Mouse (Mus musculus) layer of hippocampus, adult 2 months (tissue): ENCODE measurements around the gene Usp48. TPM values are rescaled to one million over a fixed set of nuclear protein-coding genes. Genes with fewer than 3 reads are reported as not detected.

Source experiments
- DNase-seq, 2 experiments: peaks; one replicate each; pipeline ENCODE4 v3.0.0; 2022; ENCODE audit warnings: low spot score in 2 of 2
- H3K27ac ChIP-seq: fragments of 200-600 bp; 2 replicates; pipeline ENCODE4 v1.8.1; 2022
- H3K4me3 ChIP-seq: fragments of 200-600 bp; 2 replicates; pipeline ENCODE4 v1.8.1; 2022; ENCODE audit warnings: mild to moderate bottlenecking
- CTCF ChIP-seq: fragments of 200-600 bp; conservative IDR thresholded peaks from 2 replicates; pipeline ENCODE4 v1.8.1; 2022; ENCODE audit warnings: antibody characterized with exemption, mild to moderate bottlenecking, moderate library complexity
- total RNA-seq, 2 experiments: library from RNA; stranded (reverse); gene quantifications; 2 replicates each; pipeline ENCODE4 v1.2.3; 2021

Gene Usp48
- total RNA-seq, 2 experiments from 2014 or later, result 142 to 160 TPM

GRCm38 (mm10) chr4:137687234-137687825 lies 93.8 kb downstream of the Usp48 start:
- DNase-seq, result no peak
- TF ChIP-seq CTCF, result no peak
- H3K4me3 ChIP-seq, result no peak overlapping the region
- no peak overlapping the region for H3K27ac ChIP-seq

GRCm38 (mm10) chr4:137692107-137692902 lies 98.8 kb downstream of the Usp48 start:
- TF ChIP-seq CTCF, result no peak
- no peak overlapping the region for H3K4me3 ChIP-seq
- H3K27ac ChIP-seq, result peak overlapping the region; percentile 46; the same call in 1 of the 2 replicates
- no peak for DNase-seq

DNA sequence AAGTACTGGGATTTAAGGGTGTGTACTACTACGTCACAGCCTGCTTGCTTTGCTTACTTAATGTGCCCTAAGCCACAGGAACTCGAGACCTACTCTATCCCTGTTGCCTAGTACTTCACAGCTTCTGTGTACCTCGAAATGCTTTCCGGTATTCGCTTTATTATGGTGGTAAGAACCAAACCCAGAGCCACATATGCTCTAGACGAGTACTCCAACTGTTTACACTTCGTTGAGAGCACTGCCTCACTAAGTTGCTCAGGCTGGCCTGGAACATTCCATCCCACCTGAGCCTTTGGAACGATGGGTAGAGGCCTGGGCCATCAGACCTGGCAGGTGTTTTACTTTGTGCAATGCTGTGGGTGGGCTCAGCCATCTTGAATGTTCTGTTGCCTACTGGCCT lies 101.7 kb downstream of the Usp48 start:
- TF ChIP-seq CTCF, result no peak
- Histone ChIP-seq H3K27ac (0 out of 2 replicates have a peak overlapping the region, but pooled peaks have one; percentile 4), H3K4me3 (no peak overlapping the region)
- DNase-seq, result no peak

DNA sequence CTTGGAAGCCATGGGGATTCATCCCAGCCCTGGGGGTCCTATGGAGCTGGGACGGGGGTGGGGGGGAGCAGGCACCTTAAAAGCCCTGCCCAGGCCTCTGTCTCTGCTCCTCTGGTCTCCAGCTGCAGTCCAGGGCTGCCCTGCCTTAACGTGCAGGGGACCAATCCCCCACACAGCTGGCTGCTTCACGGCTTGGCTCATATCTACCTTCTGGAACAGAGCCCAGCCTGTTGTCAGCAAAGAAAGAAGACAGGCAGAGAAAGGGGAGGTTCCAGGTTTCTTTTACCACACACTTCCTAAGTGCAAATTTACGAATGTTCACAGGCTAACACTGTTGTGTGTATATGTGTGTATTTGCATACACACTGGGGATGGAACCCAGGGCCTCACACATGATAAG lies 102.3 kb downstream of the Usp48 start:
- DNase-seq, result no peak
- H3K27ac ChIP-seq, result 0 out of 2 replicates have a peak overlapping the region, but pooled peaks have one; percentile 4
- no peak for TF ChIP-seq CTCF

GRCm38 (mm10) chr4:137697156-137697885 lies 103.8 kb downstream of the Usp48 start:
- Histone ChIP-seq H3K4me3 (no peak overlapping the region), H3K27ac (peak overlapping the region; percentile 57; the same call in 1 of the 2 replicates)
- TF ChIP-seq CTCF, result no peak
- DNase-seq, result no peak

More for the DNA sequence above, 102.3 kb downstream of the Usp48 start:
- no peak overlapping the region for H3K4me3 ChIP-seq

DNA sequence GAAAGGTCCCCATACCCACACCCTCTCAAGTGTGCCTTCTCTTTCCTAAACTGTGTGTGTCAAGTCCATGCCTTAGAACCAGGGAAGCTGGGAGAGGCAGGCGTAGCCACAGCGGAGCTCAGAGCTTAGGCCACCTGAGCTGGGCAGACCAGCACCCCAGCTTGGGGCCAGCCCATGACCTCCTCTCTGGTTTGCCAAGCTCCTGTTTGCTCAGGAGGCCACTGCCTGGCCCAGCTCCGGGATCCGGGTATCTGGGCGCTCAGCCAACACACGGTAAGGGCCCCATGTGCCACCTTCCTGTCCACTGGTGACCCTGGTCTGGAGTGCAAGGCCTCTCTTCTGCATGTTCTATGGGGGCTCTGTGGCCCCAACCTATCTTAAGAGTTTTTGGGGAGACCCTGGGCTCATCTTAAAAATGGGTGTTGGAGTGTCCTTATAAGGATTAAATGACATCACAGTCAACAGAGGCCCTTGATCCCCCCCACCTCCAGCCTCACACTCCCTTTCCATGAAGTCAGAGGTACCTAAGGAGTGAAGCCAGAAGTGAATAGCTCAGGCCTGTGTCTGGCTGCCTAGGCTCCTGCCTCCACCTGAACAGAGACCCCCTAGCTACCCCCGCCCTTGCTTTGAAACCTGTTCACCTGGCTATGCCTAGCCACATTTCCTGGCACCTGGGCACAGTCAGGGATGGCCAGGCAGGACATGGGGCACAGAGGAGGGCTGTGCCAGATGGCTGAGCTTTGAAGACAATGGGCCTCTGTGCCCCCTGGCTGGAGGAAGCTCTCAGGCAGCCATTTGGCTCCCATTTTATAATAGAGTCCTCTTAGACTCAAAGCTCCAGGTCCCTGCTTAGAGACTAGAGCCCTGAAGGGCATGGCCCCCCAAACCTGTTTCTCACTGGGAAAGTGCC lies 104.8 kb downstream of the Usp48 start:
- H3K27ac ChIP-seq, result peak overlapping the region; percentile 72
- no peak overlapping the region for H3K4me3 ChIP-seq
- DNase-seq, result no peak
- peak; percentile 19; the same call in 1 of the 2 replicates for TF ChIP-seq CTCF

DNA sequence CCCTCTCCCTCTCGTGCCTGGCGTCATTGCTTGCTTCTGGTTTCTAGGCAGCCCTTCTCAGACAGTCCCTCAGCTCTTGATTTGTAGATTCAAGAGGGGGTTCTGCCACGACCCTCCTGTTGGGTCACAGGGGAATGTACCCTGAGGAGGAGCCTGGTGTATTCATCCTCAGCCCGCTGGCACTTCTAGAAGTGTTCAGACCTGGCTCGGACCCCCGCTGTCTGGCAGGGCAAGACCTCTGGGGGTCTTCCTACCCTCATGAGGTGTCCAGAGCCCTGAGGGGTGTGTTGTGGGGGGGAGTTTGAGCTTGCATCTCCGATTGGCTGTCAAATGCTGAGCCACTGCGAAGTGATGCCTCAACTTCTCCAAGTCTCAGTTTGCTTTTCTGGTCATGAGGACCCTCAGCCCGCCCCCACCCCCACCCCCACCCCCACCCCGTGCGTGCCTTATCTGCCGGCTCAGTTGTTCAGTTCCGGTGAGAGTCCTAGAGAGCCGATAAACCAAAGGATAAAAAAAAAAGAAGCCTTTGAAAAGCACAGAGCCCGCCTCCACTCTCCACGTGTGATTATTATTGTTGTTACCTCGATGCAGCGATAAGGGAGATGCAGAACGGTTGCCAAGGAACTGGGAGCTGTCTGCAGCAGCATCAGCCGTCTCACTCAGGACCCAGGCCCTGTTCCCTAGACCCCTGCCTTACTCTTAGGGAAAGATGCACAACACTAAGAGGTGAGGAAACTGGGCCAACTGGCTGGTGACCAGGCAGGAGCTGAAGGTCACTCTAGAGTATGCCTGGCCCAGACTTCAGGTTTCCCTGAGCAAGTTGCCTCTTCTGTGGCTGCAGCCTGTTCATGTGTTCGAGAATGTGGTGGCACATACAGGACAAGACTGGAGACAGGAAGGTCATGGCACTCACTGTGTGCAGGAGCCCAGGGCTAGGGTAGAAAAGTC lies 106.0 kb downstream of the Usp48 start:
- no peak overlapping the region for H3K4me3 ChIP-seq
- no peak for TF ChIP-seq CTCF
- DNase-seq, result no peak
- H3K27ac ChIP-seq, result peak overlapping the region; percentile 72

DNA sequence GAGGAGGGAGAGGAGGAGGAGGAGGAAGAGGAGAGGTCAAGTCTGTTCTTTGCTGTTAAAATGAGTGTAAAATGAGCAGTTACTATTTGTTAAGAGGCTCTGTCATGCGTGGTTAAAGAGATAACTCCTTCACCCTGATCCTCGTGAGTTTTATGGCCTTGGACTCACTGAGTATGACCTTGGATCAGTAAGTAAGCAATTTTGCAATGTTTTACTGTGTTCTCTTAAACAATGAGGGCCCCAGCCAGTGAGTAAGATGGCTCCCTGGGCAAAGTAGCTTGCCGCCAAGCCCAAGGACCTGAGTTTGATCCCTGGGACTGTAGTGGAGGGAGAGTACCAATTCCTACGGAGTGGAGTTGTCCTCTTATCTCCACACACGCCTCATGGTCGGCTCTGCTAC lies 107.4 kb downstream of the Usp48 start:
- no peak for TF ChIP-seq CTCF
- H3K27ac ChIP-seq, result 0 out of 2 replicates have a peak overlapping the region, but pooled peaks have one; percentile 7
- no peak overlapping the region for H3K4me3 ChIP-seq
- no peak for DNase-seq

DNA sequence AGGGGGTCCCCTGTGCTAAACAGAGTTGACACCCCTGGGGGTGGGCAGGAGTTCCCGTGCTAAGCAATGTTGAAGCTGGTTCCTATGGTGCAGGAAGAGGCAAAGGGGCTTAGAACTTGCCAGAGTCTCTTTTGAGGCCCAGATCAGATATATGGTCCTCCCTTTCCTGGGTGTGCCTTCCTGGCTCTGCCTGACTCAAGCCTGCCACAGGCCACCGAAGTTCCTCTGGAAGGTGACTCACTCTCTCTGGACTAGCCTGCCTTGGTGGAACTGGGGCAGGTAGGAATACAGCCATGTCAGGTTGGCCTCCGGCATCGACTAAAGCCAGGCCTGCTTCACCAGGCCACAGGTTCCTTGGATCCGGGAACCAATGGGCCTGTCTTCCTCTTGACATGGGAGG lies 109.5 kb downstream of the Usp48 start:
- no peak for DNase-seq
- H3K27ac ChIP-seq, result no peak overlapping the region
- H3K4me3 ChIP-seq, result no peak overlapping the region
- TF ChIP-seq CTCF, result no peak

DNA sequence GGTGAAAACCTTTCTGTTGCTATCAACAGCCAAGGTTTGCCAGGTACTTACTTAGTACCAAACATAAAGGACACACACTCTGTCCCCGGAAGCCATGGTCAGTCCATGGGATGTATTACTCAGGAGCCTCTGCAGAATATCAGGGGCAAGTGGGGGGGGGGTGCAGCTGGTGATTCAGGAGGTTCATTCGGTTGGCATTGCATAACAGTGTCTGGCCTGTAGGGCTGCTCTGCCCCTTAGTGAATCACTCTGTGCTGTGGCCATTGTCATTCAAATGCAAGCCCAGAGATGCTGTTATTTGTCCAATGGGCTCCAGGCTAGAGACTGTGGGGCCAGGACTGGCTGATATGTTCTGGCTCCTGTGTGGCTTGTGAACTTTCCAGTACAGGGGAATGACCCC lies 111.0 kb downstream of the Usp48 start:
- no peak for DNase-seq
- TF ChIP-seq CTCF, result no peak
- Histone ChIP-seq H3K27ac (no peak overlapping the region; the same call in 1 of the 2 replicates), H3K4me3 (no peak overlapping the region)

GRCm38 (mm10) chr4:137705379-137705778 lies 111.8 kb downstream of the Usp48 start:
- H3K4me3 ChIP-seq, result no peak overlapping the region
- DNase-seq, result no peak
- H3K27ac ChIP-seq, result peak overlapping the region; percentile 12; the same call in 1 of the 2 replicates
- TF ChIP-seq CTCF, result no peak
